Mouse (Mus musculus): Measurements from ENCODE around the gene Snx11. TPM values are rescaled to one million over a fixed set of nuclear protein-coding genes. Genes with fewer than 3 reads are reported as not detected.
A peak's percentile ranks its signal among the peaks of the same experiment; 100 is the strongest.
"Not testable (repeated sequence)": the region's sequence is repeated elsewhere in the genome, so short reads cannot be mapped to it uniquely, and the experiment has no call there.

Gene Snx11
- polyA plus RNA-seq, 1 experiment from 2014 or later = 20.4 TPM

GRCm38 (mm10) chr11:96789990-96790389 lies 12.6 kb upstream of the Snx11 start:
- Histone ChIP-seq H3K36me3 (peaks cover 14% of the 10 kb centered on the region), H3K27ac (peak overlapping the region; percentile 99), H3K9ac (peak overlapping the region; percentile 94), H3K9me3 (replicated peaks) (no peaks in the 10 kb centered on the region), H3K4me2 (peak overlapping the region; percentile 79), H3K4me1 (peaks cover 41% of the 10 kb centered on the region), H3K27me3 (no peaks in the 10 kb centered on the region), H3K4me3 (replicated peaks) (peak overlapping the region; percentile 97)
- WGBS = 5% methylated on average over 5 of the region's 5 CpGs
- no peak for ATAC-seq (replicated peaks; ENCODE audit: low FRiP score)

DNA sequence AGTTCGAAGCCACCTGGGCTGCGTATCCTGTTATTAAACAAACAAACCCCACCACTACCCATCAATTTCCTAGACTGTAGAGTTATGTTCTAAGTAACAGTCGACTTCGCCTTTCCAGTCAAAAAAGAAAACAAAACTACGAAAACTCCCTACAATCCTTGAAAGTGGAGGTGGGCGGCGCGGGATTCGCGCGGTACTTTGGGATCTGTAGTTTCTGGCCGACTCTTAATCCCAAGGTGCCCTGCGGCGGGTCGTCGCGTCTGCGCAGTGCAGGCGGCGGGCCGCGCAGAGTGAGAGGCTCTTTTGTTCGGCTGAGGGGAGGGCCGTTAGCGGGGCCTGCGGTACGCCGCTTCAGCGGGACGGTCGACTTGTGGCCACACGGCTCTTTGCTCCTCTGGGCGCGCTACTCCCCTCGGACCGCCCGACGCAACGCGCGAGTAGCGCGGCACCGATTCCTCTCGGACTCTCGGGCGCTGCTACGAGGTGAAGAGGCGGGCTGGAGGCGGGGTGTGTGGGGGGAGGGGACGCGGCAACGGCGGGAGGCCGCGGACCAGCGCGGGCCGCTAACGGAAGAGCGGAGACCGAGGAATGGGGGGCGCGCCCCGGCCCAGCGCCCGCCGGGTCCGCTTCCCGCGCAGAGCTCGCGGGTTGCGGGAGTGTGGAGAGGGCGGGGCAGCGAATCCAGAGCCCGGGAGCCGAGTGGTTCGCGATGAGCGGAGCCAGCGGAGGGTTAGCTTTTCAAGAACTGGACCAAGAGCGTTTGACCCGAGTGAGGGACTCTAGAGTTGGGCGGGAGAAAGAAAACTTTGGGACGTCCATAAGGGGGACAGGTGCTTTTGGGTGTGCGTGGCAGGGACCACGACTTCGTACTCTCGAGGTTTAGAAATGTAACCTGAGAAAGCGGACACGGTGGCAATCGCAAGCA lies 11.8 kb upstream of the Snx11 start, which contains the start of gene Cbx1:
Cbx1 (plus strand) TSS at position 257 of the 925 bp plus-strand sequence.
- peaks cover 14% of the 10 kb centered on the region for H3K36me3 ChIP-seq
- H3K27ac ChIP-seq = peak within 1 kb of the TSS; percentile 99
- peak within 1 kb of the TSS; percentile 79 for H3K4me2 ChIP-seq
- peak within 1 kb of the TSS; percentile 97 for H3K4me3 ChIP-seq (replicated peaks)
- H3K9ac ChIP-seq = peak within 1 kb of the TSS; percentile 94
- no peaks in the 10 kb centered on the region for H3K9me3 ChIP-seq (replicated peaks)
- peak; percentile 97 for ATAC-seq (replicated peaks; ENCODE audit: low FRiP score)
- H3K27me3 ChIP-seq = no peaks in the 10 kb centered on the region
- 1% methylated on average over 83 of the region's 93 CpGs for WGBS
- H3K4me1 ChIP-seq = peaks cover 41% of the 10 kb centered on the region

DNA sequence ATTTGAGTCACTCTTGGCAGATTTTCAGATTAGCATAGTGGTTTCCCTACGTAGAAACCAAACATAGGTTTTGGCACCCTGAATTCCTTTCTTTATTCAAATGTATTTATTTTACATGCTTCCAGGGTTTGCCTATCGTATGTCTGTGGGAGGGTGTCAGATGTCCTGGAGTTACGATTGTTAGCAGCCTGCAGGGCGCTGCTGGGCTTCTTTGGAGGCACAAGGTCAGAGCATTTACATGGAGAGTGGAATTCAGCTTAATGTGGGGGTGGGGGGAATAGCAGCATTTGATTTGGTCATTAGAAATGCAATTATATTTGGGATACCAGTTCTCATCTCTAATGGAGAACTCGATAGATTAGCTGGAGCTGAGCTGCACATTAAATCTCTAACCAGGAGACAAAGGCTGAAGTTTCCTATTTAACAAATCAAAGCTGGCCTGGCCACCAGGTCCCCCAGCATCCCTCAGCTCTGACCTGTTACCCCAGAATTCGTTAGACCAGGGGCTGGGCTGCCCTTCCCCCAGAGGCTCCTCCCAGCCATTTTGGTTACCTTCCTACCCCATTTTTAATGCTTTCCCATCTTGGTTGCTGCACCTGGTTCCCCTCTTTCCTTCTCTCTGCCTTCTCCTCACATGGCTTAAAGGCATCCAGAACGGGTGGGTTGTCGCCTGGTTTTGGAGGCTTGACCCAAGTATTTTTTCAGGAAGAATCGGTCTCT lies 9.5 kb upstream of the Snx11 start:
- H3K4me2 ChIP-seq = no peak overlapping the region
- 33% methylated on average over 9 of the region's 9 CpGs for WGBS

GRCm38 (mm10) chr11:96784847-96785246 lies 7.5 kb upstream of the Snx11 start:
- WGBS = 15% methylated on average over 7 of the region's 7 CpGs
- not testable (repeated sequence) for H3K9me3 ChIP-seq (replicated peaks); H3K27me3 ChIP-seq; H3K4me2 ChIP-seq; H3K36me3 ChIP-seq; H3K4me3 ChIP-seq (replicated peaks); H3K9ac ChIP-seq; H3K4me1 ChIP-seq; ATAC-seq (replicated peaks; ENCODE audit: low FRiP score); H3K27ac ChIP-seq

More for the DNA sequence above, 9.5 kb upstream of the Snx11 start:
- no peaks in the 10 kb centered on the region for H3K27me3 ChIP-seq
- no peak overlapping the region for H3K9ac ChIP-seq
- 0 out of 2 replicates have a peak overlapping the region, but pooled peaks have one; percentile 22 for H3K27ac ChIP-seq
- no peaks in the 10 kb centered on the region for H3K9me3 ChIP-seq (replicated peaks)
- H3K4me3 ChIP-seq (replicated peaks) = no peak overlapping the region
- no peak for ATAC-seq (replicated peaks; ENCODE audit: low FRiP score)
- H3K36me3 ChIP-seq = peaks cover 12% of the 10 kb centered on the region
- H3K4me1 ChIP-seq = peaks cover 24% of the 10 kb centered on the region

- H3K9ac ChIP-seq = no peak overlapping the region
- no peak overlapping the region for H3K27ac ChIP-seq
- no peak overlapping the region for H3K4me3 ChIP-seq (replicated peaks)
- no peak overlapping the region for H3K4me2 ChIP-seq
- H3K4me1 ChIP-seq = peaks cover 6% of the 10 kb centered on the region
- H3K27me3 ChIP-seq = no peaks in the 10 kb centered on the region
- H3K9me3 ChIP-seq (replicated peaks) = no peaks in the 10 kb centered on the region
- ATAC-seq (replicated peaks; ENCODE audit: low FRiP score) = no peak
- no peaks in the 10 kb centered on the region for H3K36me3 ChIP-seq
- 75% methylated on average over 2 of the region's 2 CpGs for WGBS
These were observed 4.1 kb upstream of the Snx11 start for GRCm38 (mm10) chr11:96781425-96781824.

- ATAC-seq (replicated peaks; ENCODE audit: low FRiP score) = no peak
- no peak overlapping the region for H3K4me3 ChIP-seq (replicated peaks)
- no peaks in the 10 kb centered on the region for H3K9me3 ChIP-seq (replicated peaks)
- H3K4me2 ChIP-seq = no peak overlapping the region
- WGBS = 77% methylated on average over 5 of the region's 5 CpGs
- H3K27me3 ChIP-seq = no peaks in the 10 kb centered on the region
- H3K4me1 ChIP-seq = peaks cover 16% of the 10 kb centered on the region
- no peak overlapping the region for H3K27ac ChIP-seq
- H3K36me3 ChIP-seq = no peaks in the 10 kb centered on the region
- no peak overlapping the region for H3K9ac ChIP-seq
These were observed 2.9 kb upstream of the Snx11 start for GRCm38 (mm10) chr11:96780306-96780705.

GRCm38 (mm10) chr11:96778061-96778627 lies 785 bp upstream of the Snx11 start:
- not testable (repeated sequence) for H3K27me3 ChIP-seq; H3K9ac ChIP-seq; ATAC-seq (replicated peaks; ENCODE audit: low FRiP score); H3K9me3 ChIP-seq (replicated peaks)
- Histone ChIP-seq H3K36me3 (peaks cover 12% of the 10 kb centered on the region), H3K4me1 (peaks cover 24% of the 10 kb centered on the region), H3K27ac (peak overlapping the region; percentile 80), H3K4me3 (replicated peaks) (peak overlapping the region; percentile 72), H3K4me2 (peak overlapping the region; percentile 82)
- WGBS = 64% methylated on average over 10 of the region's 10 CpGs

DNA sequence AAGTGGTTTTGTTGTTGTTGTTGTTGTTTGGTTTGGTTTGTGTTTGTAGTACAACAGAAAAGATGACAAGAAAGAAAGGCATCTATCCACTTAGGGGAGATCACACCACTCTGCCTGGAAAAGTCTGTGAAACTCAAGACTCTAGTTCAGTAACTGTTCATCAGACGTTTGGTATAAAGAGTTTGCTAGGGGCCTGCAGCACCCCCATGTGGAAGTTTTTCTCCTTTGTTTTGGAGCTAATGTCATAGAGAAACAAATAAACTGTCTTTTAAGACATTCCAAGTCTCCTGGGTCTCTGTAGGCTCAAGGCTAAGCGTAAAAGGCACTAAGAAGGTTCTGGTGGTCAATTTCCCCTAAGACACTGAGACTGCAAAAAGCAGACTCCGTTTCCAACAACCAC lies 1.3 kb downstream of the Snx11 start:
- H3K4me2 ChIP-seq = peak overlapping the region; percentile 82
- H3K36me3 ChIP-seq = peaks cover 33% of the 10 kb centered on the region
- H3K4me1 ChIP-seq = peaks cover 24% of the 10 kb centered on the region
- no peak for ATAC-seq (replicated peaks; ENCODE audit: low FRiP score)
- no peak overlapping the region for H3K9ac ChIP-seq
- no peaks in the 10 kb centered on the region for H3K9me3 ChIP-seq (replicated peaks)
- peak overlapping the region; percentile 80; the same call in 1 of the 2 replicates for H3K27ac ChIP-seq
- no peaks in the 10 kb centered on the region for H3K27me3 ChIP-seq
- H3K4me3 ChIP-seq (replicated peaks) = peak overlapping the region; percentile 72
- WGBS = 28% methylated on average over 3 of the region's 3 CpGs

- peaks cover 24% of the 10 kb centered on the region for H3K4me1 ChIP-seq
- ATAC-seq (replicated peaks; ENCODE audit: low FRiP score) = no peak
- H3K27ac ChIP-seq = no peak overlapping the region
- 55% methylated on average over 7 of the region's 7 CpGs for WGBS
- H3K9ac ChIP-seq = no peak overlapping the region
- H3K36me3 ChIP-seq = peaks cover 37% of the 10 kb centered on the region
- H3K4me3 ChIP-seq (replicated peaks) = 0 out of 2 replicates have a peak overlapping the region, but pooled peaks have one; percentile 2
- H3K9me3 ChIP-seq (replicated peaks) = no peaks in the 10 kb centered on the region
- H3K27me3 ChIP-seq = no peaks in the 10 kb centered on the region
- peak overlapping the region; percentile 82; the same call in 1 of the 2 replicates for H3K4me2 ChIP-seq
These were observed 1.7 kb downstream of the Snx11 start for GRCm38 (mm10) chr11:96775665-96776064.

GRCm38 (mm10) chr11:96775063-96775462 lies 2.3 kb downstream of the Snx11 start:
- H3K9ac ChIP-seq = no peak overlapping the region
- H3K27ac ChIP-seq = 0 out of 2 replicates have a peak overlapping the region, but pooled peaks have one; percentile 34
- 0 out of 2 replicates have a peak overlapping the region, but pooled peaks have one; percentile 2 for H3K4me3 ChIP-seq (replicated peaks)
- WGBS = 60% methylated on average over 8 of the region's 8 CpGs
- H3K27me3 ChIP-seq = no peaks in the 10 kb centered on the region
- peaks cover 43% of the 10 kb centered on the region for H3K36me3 ChIP-seq
- no peak for ATAC-seq (replicated peaks; ENCODE audit: low FRiP score)
- H3K4me2 ChIP-seq = 0 out of 2 replicates have a peak overlapping the region, but pooled peaks have one; percentile 82
- H3K4me1 ChIP-seq = peaks cover 24% of the 10 kb centered on the region
- no peaks in the 10 kb centered on the region for H3K9me3 ChIP-seq (replicated peaks)

DNA sequence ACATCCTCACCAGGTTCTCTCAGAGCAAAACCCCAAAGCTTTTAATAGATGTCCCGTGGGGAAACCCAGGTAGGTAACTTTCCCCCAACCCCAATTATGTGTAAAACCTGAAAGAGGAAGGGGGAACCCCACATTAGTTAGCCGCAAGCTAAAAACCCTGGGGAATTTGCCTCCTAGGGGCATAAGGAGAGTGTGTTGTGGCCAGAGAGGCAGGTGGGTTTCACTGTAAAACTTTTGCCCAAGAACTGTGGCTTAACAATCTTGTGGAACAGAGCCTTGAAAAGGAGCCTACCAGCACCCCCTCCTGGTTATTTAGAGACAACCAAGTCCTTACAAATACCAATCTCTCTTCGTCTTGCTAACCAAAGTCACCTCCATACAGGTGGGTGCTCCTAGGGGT lies 2.8 kb downstream of the Snx11 start:
- H3K4me3 ChIP-seq (replicated peaks) = no peak overlapping the region
- H3K4me1 ChIP-seq = peaks cover 24% of the 10 kb centered on the region
- H3K4me2 ChIP-seq = 0 out of 2 replicates have a peak overlapping the region, but pooled peaks have one; percentile 82
- WGBS = 73% methylated on average over 3 of the region's 3 CpGs
- H3K27me3 ChIP-seq = no peaks in the 10 kb centered on the region
- H3K9me3 ChIP-seq (replicated peaks) = no peaks in the 10 kb centered on the region
- H3K9ac ChIP-seq = no peak overlapping the region
- no peak for ATAC-seq (replicated peaks; ENCODE audit: low FRiP score)
- H3K36me3 ChIP-seq = peaks cover 49% of the 10 kb centered on the region
- no peak overlapping the region for H3K27ac ChIP-seq
